Mouse (Mus musculus) thymus, adult 2 months (tissue): ENCODE results near the gene Bach2. TPM values are rescaled to one million over a fixed set of nuclear protein-coding genes. Genes with fewer than 3 reads are reported as not detected.

Experiments
- DNase-seq: peaks from one replicate; pipeline ENCODE4 v3.0.0; 2021
- H3K27ac ChIP-seq: fragments of 200-500 bp; 2 replicates; pipeline ENCODE4 v1.5.1; 2012; ENCODE audit warnings: low read length, control low read depth; ENCODE audit not compliant: control insufficient read depth, insufficient read depth
- H3K27me3 ChIP-seq: fragments of 200-500 bp; 2 replicates; pipeline ENCODE4 v1.6.1; 2012; ENCODE audit warnings: mild to moderate bottlenecking, low read length, moderate library complexity, mixed read lengths; ENCODE audit not compliant: control insufficient read depth, insufficient read depth
- H3K36me3 ChIP-seq: fragments of 200-500 bp; 2 replicates; pipeline ENCODE4 v1.6.1; 2012; ENCODE audit warnings: mild to moderate bottlenecking, low read length, moderate library complexity; ENCODE audit not compliant: control insufficient read depth, insufficient read depth
- H3K4me1 ChIP-seq: fragments of 200-500 bp; replicated peaks from 2 replicates; pipeline ENCODE4 v1.6.1; 2012; ENCODE audit warnings: low read length; ENCODE audit not compliant: control insufficient read depth, insufficient read depth
- H3K4me3 ChIP-seq: fragments of 200-500 bp; 2 replicates; pipeline ENCODE4 v1.5.1; 2012; ENCODE audit warnings: mild to moderate bottlenecking, low read length, control low read depth, moderate library complexity; ENCODE audit not compliant: control insufficient read depth, insufficient read depth
- CTCF ChIP-seq: fragments of 200-500 bp; IDR thresholded peaks from 2 replicates; pipeline ENCODE4 v1.5.1; 2012; ENCODE audit warnings: mild to moderate bottlenecking, control low read depth, low read length, moderate library complexity, borderline replicate concordance; ENCODE audit not compliant: control insufficient read depth, poor library complexity, insufficient read depth; ENCODE audit errors: extremely low read depth
- POLR2A ChIP-seq: fragments of 200-500 bp; IDR thresholded peaks from 2 replicates; pipeline ENCODE4 v1.6.1; 2012; ENCODE audit warnings: mild to moderate bottlenecking, low read length, control low read depth, moderate library complexity; ENCODE audit not compliant: control insufficient read depth, poor library complexity, insufficient read depth; ENCODE audit errors: extremely low read depth
- WGBS: fragments of 180-500 bp; shearing (Covaris S2); methylation state at CpG from one replicate; pipeline ENCODE4 v1.1.7; 2018; 5-methylcytosine and 5-hydroxymethylcytosine counted together
- polyA plus RNA-seq: library from polyadenylated mRNA; depleted of rRNA; stranded (reverse); fragments of >200 nt; gene quantifications from 2 replicates; pipeline ENCODE4 v1.2.3, GENCODE M21; 2012

Gene Bach2
- polyA plus RNA-seq, 1 experiment, result 9.4 TPM

DNA sequence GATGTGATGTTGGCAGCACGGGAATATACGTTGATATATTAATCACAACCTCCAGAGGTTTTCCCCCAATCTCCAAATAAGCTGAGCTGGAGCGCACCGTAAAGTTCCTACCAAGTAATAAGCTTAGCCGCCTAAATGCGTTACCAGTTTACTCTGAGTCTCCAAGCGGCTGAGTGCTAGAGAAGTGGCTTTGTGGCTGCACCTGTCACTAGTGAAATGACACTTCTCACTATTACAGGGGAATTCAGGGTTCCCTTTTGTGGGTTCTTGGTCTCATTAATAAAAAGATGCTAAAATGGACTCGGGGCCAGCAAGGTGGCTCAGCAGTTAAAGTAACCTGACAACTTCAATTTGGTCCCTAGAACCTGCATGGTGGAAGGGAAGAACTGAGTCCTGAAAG, 183.0 kb downstream of the Bach2 start:
- TF ChIP-seq POLR2A (no peak), CTCF (no peak)
- Histone ChIP-seq H3K36me3 (no peaks in the 10 kb centered on the region), H3K27ac (no peak overlapping the region), H3K4me3 (no peak overlapping the region), H3K27me3 (no peaks in the 10 kb centered on the region), H3K4me1 (peaks cover 9% of the 10 kb centered on the region; the same call in 1 of the 2 replicates)
- 78% methylated on average over 8 of the region's 8 CpGs for WGBS
- no peak for DNase-seq

DNA sequence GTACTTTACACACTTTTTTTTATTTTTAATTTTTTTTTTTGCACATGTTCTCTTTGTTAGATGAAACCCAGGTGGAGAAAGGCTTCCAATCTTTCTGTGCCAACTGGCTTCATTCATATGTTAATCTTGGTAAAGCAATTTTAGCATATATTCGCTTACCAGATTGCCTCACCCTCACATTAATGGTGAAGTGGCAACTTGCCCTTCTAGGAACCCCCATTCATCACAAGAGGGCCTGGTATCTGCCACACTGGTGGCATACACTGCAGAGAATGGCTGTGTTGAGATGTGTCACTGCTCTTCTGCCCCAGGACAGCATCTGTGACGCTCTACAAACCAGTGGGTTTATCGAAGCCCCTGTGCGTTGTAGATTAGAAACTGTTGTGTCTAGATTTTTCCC, 183.8 kb downstream of the Bach2 start:
- 97% methylated on average over 4 of the region's 4 CpGs for WGBS
- no peak for TF ChIP-seq CTCF
- TF ChIP-seq POLR2A, result no peak
- Histone ChIP-seq H3K27ac (no peak overlapping the region), H3K27me3 (no peaks in the 10 kb centered on the region), H3K4me3 (no peak overlapping the region), H3K4me1 (peaks cover 9% of the 10 kb centered on the region; the same call in 1 of the 2 replicates), H3K36me3 (no peaks in the 10 kb centered on the region)
- DNase-seq, result no peak

DNA sequence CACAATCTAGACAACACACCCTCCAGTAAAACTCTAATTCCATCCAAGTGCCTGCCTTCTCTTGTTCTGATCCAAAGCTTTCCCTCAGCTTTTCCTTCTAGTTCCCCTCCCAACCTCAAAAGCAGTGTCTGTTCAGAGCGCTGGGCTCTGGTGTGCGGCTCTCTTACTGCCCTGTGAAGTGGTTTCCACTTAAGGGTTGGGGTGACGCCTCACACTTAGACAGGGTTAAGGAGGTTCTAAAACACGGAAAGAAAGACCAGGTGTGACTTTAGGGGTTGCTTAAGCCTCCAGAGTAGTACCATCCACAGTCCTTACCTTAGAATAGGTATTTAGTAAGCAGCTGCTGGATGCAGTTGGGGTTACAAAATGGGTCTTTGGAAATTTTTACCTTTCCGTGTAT, 185.1 kb downstream of the Bach2 start:
- H3K4me3 ChIP-seq, result no peak overlapping the region
- H3K4me1 ChIP-seq, result peaks cover 9% of the 10 kb centered on the region; the same call in 1 of the 2 replicates
- no peak for DNase-seq
- H3K27ac ChIP-seq, result no peak overlapping the region
- WGBS, result 24% methylated on average over 5 of the region's 5 CpGs
- no peaks in the 10 kb centered on the region for H3K36me3 ChIP-seq
- TF ChIP-seq CTCF, result no peak
- no peak for TF ChIP-seq POLR2A
- no peaks in the 10 kb centered on the region for H3K27me3 ChIP-seq

DNA sequence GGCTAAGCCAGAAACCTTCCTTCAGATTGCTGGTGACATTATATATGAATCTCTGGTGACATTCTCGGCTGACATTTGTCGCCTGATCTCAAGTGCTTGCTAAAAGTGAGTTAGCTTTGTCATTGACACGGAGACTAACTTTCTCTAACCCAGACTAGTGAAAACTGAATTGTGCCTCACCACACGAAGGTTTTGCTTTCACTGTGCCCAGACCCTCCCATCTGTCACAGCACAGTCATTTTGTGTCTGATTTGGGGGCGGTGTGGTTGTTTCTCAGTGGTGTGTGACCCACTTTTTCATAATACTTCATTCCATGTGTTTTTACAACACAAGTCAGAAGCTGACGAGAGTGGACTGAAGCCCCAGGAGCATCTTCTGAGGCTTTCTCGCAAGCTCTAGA, 185.8 kb downstream of the Bach2 start:
- TF ChIP-seq CTCF (no peak), POLR2A (no peak)
- Histone ChIP-seq H3K4me3 (no peak overlapping the region), H3K27me3 (no peaks in the 10 kb centered on the region), H3K4me1 (peaks cover 9% of the 10 kb centered on the region; the same call in 1 of the 2 replicates), H3K27ac (no peak overlapping the region), H3K36me3 (no peaks in the 10 kb centered on the region)
- DNase-seq, result no peak
- 91% methylated on average over 7 of the region's 7 CpGs for WGBS

DNA sequence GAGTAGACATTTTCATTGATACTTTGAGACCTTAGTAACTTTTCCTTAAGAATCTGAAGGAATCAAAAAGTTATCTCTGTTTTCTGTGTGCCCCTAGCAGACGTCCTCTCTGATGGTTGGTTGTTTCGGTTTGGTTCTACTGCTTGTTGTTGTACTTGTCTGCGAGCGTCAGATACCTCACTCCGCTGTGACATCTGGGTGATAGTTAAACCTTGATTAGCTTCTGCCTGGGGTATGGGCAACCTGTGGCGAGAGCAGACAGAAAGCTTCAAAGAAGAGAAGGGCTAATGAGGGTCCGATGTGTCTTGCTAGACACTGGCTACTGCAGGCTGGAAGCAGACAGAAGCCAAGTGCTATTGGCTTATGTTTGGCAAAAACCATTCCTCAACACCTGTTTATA, 186.5 kb downstream of the Bach2 start:
- no peak for DNase-seq
- H3K4me3 ChIP-seq, result no peak overlapping the region
- peaks cover 9% of the 10 kb centered on the region; the same call in 1 of the 2 replicates for H3K4me1 ChIP-seq
- no peak overlapping the region for H3K27ac ChIP-seq
- WGBS, result 92% methylated on average over 7 of the region's 7 CpGs
- no peaks in the 10 kb centered on the region for H3K27me3 ChIP-seq
- no peaks in the 10 kb centered on the region for H3K36me3 ChIP-seq
- TF ChIP-seq POLR2A (no peak), CTCF (no peak)

GRCm38 (mm10) chr4:32425641-32426040, 187.0 kb downstream of the Bach2 start:
- H3K4me1 ChIP-seq, result peaks cover 9% of the 10 kb centered on the region; the same call in 1 of the 2 replicates
- H3K4me3 ChIP-seq, result no peak overlapping the region
- no peaks in the 10 kb centered on the region for H3K36me3 ChIP-seq
- no peak overlapping the region for H3K27ac ChIP-seq
- no peaks in the 10 kb centered on the region for H3K27me3 ChIP-seq
- no peak for DNase-seq
- TF ChIP-seq POLR2A (no peak), CTCF (no peak)
- 82% methylated on average over 3 of the region's 3 CpGs for WGBS
